17 mouse cellular contexts compared by ENCODE assay signal in genomic region chr3:94650409-94650808, GRCm38 (mm10). TPM values are rescaled to one million over a fixed set of nuclear protein-coding genes. Genes with fewer than 3 reads are reported as not detected.
DNase-seq lines count a peak whose midpoint lies in the region; ATAC-seq lines count a peak whose summit lies in the region.
"Had no signal": no experiment of that assay in that cellular context is flagged by ENCODE, and none has a peak within 500 bp of the region (broad histone marks: within the 10 kb centered on the region; RNA-seq: fewer than 3 reads in every experiment).

No protein-coding gene starts in this region.

- H3K4me2 ChIP-seq in kidney, embryonic 15.5 days = no peak overlapping the region
- no peak overlapping the region for H3K4me2 ChIP-seq in embryonic facial prominence, embryonic 15.5 days (replicated peaks)
- no peak overlapping the region for H3K4me2 ChIP-seq in forebrain, embryonic 15.5 days (replicated peaks)
- H3K4me2 ChIP-seq: limb, embryonic 12.5 days had no signal

- ATAC-seq in kidney, embryonic 15.5 days (replicated peaks; ENCODE audit: low FRiP score) = no peak
- peak; percentile 26; the same call in 1 of the 2 replicates for ATAC-seq in embryonic facial prominence, embryonic 15.5 days (ENCODE audit: insufficient number of reproducible peaks, low FRiP score, low TSS enrichment, low read depth)
- ATAC-seq in granulocyte monocyte progenitor cell, adult 5-6 weeks (replicated peaks; ENCODE audit: poor library complexity, severe bottlenecking) = no peak
- no peak for ATAC-seq in forebrain, embryonic 15.5 days (replicated peaks)
- ATAC-seq: CD4-positive, CD25-positive, alpha-beta regulatory T cell, adult 4 months; hindbrain, embryonic 16.5 days had no signal

- H3K9ac ChIP-seq in kidney, embryonic 15.5 days = no peak overlapping the region
- no peak overlapping the region for H3K9ac ChIP-seq in embryonic facial prominence, embryonic 15.5 days
- H3K9ac ChIP-seq in forebrain, embryonic 15.5 days (replicated peaks) = no peak overlapping the region
- H3K9ac ChIP-seq: limb, embryonic 12.5 days had no signal

- 66% methylated on average over 7 of the region's 7 CpGs for WGBS in kidney, embryonic 15.5 days
- 53% methylated on average over 7 of the region's 7 CpGs for WGBS in embryonic facial prominence, embryonic 15.5 days
- WGBS in forebrain, embryonic 15.5 days = 82% methylated on average over 7 of the region's 7 CpGs

- no peaks in the 10 kb centered on the region for H3K27me3 ChIP-seq in kidney, embryonic 15.5 days
- no peaks in the 10 kb centered on the region for H3K27me3 ChIP-seq in embryonic facial prominence, embryonic 15.5 days
- no peaks in the 10 kb centered on the region for H3K27me3 ChIP-seq in forebrain, embryonic 15.5 days
- H3K27me3 ChIP-seq: limb, embryonic 12.5 days had no signal

- H3K27ac ChIP-seq in kidney, embryonic 15.5 days = no peak overlapping the region
- H3K27ac ChIP-seq in embryonic facial prominence, embryonic 15.5 days (replicated peaks) = 0 out of 2 replicates have a peak overlapping the region, but pooled peaks have one; percentile 61
- no peak overlapping the region for H3K27ac ChIP-seq in forebrain, embryonic 15.5 days (replicated peaks)
- H3K27ac ChIP-seq: limb, embryonic 12.5 days had no signal

- no peaks in the 10 kb centered on the region for H3K9me3 ChIP-seq in kidney, embryonic 15.5 days (replicated peaks)
- no peaks in the 10 kb centered on the region for H3K9me3 ChIP-seq in embryonic facial prominence, embryonic 15.5 days (replicated peaks)
- H3K9me3 ChIP-seq in forebrain, embryonic 15.5 days = no peaks in the 10 kb centered on the region
- H3K9me3 ChIP-seq: limb, embryonic 12.5 days had no signal

- H3K4me1 ChIP-seq in kidney, embryonic 15.5 days = peaks cover 13% of the 10 kb centered on the region
- peaks cover 20% of the 10 kb centered on the region for H3K4me1 ChIP-seq in embryonic facial prominence, embryonic 15.5 days
- no peaks in the 10 kb centered on the region for H3K4me1 ChIP-seq in forebrain, embryonic 15.5 days

- H3K4me3 ChIP-seq in kidney, embryonic 15.5 days (replicated peaks) = no peak overlapping the region
- no peak overlapping the region for H3K4me3 ChIP-seq in embryonic facial prominence, embryonic 15.5 days (replicated peaks)
- H3K4me3 ChIP-seq in forebrain, embryonic 15.5 days = no peak overlapping the region
- H3K4me3 ChIP-seq: limb, embryonic 12.5 days had no signal

- H3K36me3 ChIP-seq in kidney, embryonic 15.5 days = no peaks in the 10 kb centered on the region
- no peaks in the 10 kb centered on the region for H3K36me3 ChIP-seq in embryonic facial prominence, embryonic 15.5 days
- no peaks in the 10 kb centered on the region for H3K36me3 ChIP-seq in forebrain, embryonic 15.5 days
- H3K36me3 ChIP-seq: limb, embryonic 12.5 days had no signal

- DNase-seq in kidney, adult 9 months = peak; percentile 41
- peak; percentile 17 for DNase-seq in kidney, postnatal 14 days
- DNase-seq in lung, postnatal 25 days (ENCODE audit: low spot score) = peak; percentile 90
- DNase-seq in testis, postnatal 14 days (ENCODE audit: low spot score) = no peak
- DNase-seq: heart, postnatal 14 days; thymus, postnatal 25 days had no signal

RNA-seq across cellular contexts. Expression of gene Gm10972, which starts 7.5 kb away (rescaled TPM):
- not detected in 2 replicates for polyA plus RNA-seq in kidney, embryonic 15.5 days (2015; fragmentation: Nextera tagmentation; extraction: Ambion mirVana)
- polyA plus RNA-seq in embryonic facial prominence, embryonic 15.5 days (2015; fragmentation: Nextera tagmentation; extraction: Ambion mirVana) = not detected in 2 replicates
- not detected in 2 replicates for total RNA-seq in granulocyte monocyte progenitor cell, adult 5-6 weeks (2014; fragmentation: Nextera tagmentation)
- total RNA-seq in granulocyte monocyte progenitor cell, adult 5-6 weeks (2017) = not detected in 2 replicates
- polyA plus RNA-seq in forebrain, embryonic 15.5 days (2015; fragmentation: Nextera tagmentation; extraction: Ambion mirVana) = not detected in 2 replicates
- total RNA-seq: common myeloid progenitor, adult 5-6 weeks; heart, adult 18-20 months; heart, postnatal 14 days; layer of hippocampus, adult 8-10 months; megakaryocyte, adult 5-6 weeks had no signal
- polyA plus RNA-seq: CD4-positive, CD25-positive, alpha-beta regulatory T cell, adult 4 months; hindbrain, embryonic 16.5 days; limb, embryonic 12.5 days had no signal

RNA-seq across cellular contexts. Expression of gene Tuft1, which starts 8.3 kb away (rescaled TPM):
- 6.7 and 7.1 TPM in 2 replicates for polyA plus RNA-seq in kidney, embryonic 15.5 days (2015; fragmentation: Nextera tagmentation; extraction: Ambion mirVana)
- polyA plus RNA-seq in embryonic facial prominence, embryonic 15.5 days (2015; fragmentation: Nextera tagmentation; extraction: Ambion mirVana) = 25.8 and 27.0 TPM in 2 replicates
- 3.0 and 3.2 TPM in 2 replicates for total RNA-seq in granulocyte monocyte progenitor cell, adult 5-6 weeks (2014; fragmentation: Nextera tagmentation)
- 8.9 and 15.4 TPM in 2 replicates for total RNA-seq in granulocyte monocyte progenitor cell, adult 5-6 weeks (2017)
- 3.6 and 4.1 TPM in 2 replicates for polyA plus RNA-seq in forebrain, embryonic 15.5 days (2015; fragmentation: Nextera tagmentation; extraction: Ambion mirVana)

RNA-seq across cellular contexts. Expression of gene Selenbp2, which starts 42.9 kb away (rescaled TPM):
- polyA plus RNA-seq in kidney, embryonic 15.5 days (2015; fragmentation: Nextera tagmentation; extraction: Ambion mirVana) = 2.7 and 3.2 TPM in 2 replicates
- polyA plus RNA-seq in embryonic facial prominence, embryonic 15.5 days (2015; fragmentation: Nextera tagmentation; extraction: Ambion mirVana) = 0.91 and 2.5 TPM in 2 replicates
- total RNA-seq in granulocyte monocyte progenitor cell, adult 5-6 weeks (2014; fragmentation: Nextera tagmentation) = not detected in 2 replicates
- total RNA-seq in granulocyte monocyte progenitor cell, adult 5-6 weeks (2017) = 0.13 TPM in 1 of 2 replicates, not detected in the other
- 0.48 and 0.78 TPM in 2 replicates for polyA plus RNA-seq in forebrain, embryonic 15.5 days (2015; fragmentation: Nextera tagmentation; extraction: Ambion mirVana)
- total RNA-seq: megakaryocyte, adult 5-6 weeks had no signal
- polyA plus RNA-seq: CD4-positive, CD25-positive, alpha-beta regulatory T cell, adult 4 months had no signal
